In genomic region chr1:135381560-135381959, GRCm38 (mm10) we compare ENCODE assay signal across 10 mouse cellular contexts. TPM values are rescaled to one million over a fixed set of nuclear protein-coding genes. Genes with fewer than 3 reads are reported as not detected.
DNase-seq lines count a peak whose midpoint lies in the region; ATAC-seq and TF ChIP-seq lines count a peak whose summit lies in the region.
"Not testable (repeated sequence)": the region's sequence is repeated elsewhere in the genome, so short reads cannot be mapped to it uniquely, and the experiment has no call there.
"Had no signal": no experiment of that assay in that cellular context is flagged by ENCODE, and none has a peak within 500 bp of the region (broad histone marks: within the 10 kb centered on the region; RNA-seq: fewer than 3 reads in every experiment).

No protein-coding gene starts in this region.

- not testable (repeated sequence) for H3K4me1 ChIP-seq in hindbrain, postnatal 0 days (ENCODE audit: insufficient read depth, low read length); liver, embryonic 14.5 days (replicated peaks; ENCODE audit: control insufficient read depth in 2 of 2, insufficient read depth in 2 of 2, low read length in 1 of 2)

- not testable (repeated sequence) for H3K27me3 ChIP-seq in hindbrain, postnatal 0 days (ENCODE audit: insufficient read depth, low read length); liver, embryonic 14.5 days (ENCODE audit: control insufficient read depth, insufficient read depth, low read length)

- DNase-seq in adrenal gland, postnatal 14 days: peak; percentile 45
- DNase-seq in cerebellum, postnatal 14 days: peak; percentile 30 to 57
- not testable (repeated sequence) for DNase-seq in hindbrain, postnatal 0 days (ENCODE audit: low spot score); liver, embryonic 14.5 days (ENCODE audit: low read depth in 3 of 3, low spot score in 3 of 3)
- peak; percentile 28 for DNase-seq in kidney, postnatal 14 days
- peak; percentile 59 for DNase-seq in lung, postnatal 36 days
- DNase-seq in thymus, postnatal 14 days: peak; percentile 38

- not testable (repeated sequence) for TF ChIP-seq EP300 in liver, embryonic 14.5 days (IDR thresholded peaks at IDR 0.05; ENCODE audit: low read depth)

- H3K27ac ChIP-seq in hindbrain, postnatal 0 days; liver, embryonic 14.5 days: not testable (repeated sequence)

- peaks cover 34% of the 10 kb centered on the region for H3K36me3 ChIP-seq in hindbrain, postnatal 0 days (ENCODE audit: insufficient read depth, low read length)
- H3K36me3 ChIP-seq in liver, embryonic 14.5 days (replicated peaks; ENCODE audit: control insufficient read depth, insufficient read depth, low read depth): peaks cover 22% of the 10 kb centered on the region

- H3K4me3 ChIP-seq in hindbrain, postnatal 0 days (ENCODE audit: low read length); liver, embryonic 14.5 days (ENCODE audit: insufficient read depth in 1 of 2, low read depth in 2 of 2, low read length in 2 of 2): not testable (repeated sequence)

- not testable (repeated sequence) for ATAC-seq in hindbrain, postnatal 0 days; liver, embryonic 14.5 days (ENCODE audit: insufficient read depth)

- not testable (repeated sequence) for H3K4me2 ChIP-seq in hindbrain, postnatal 0 days (ENCODE audit: low read depth, low read length); liver, embryonic 14.5 days (ENCODE audit: low read depth)

- not testable (repeated sequence) for H3K9me3 ChIP-seq in hindbrain, postnatal 0 days (ENCODE audit: low read length); liver, embryonic 14.5 days (ENCODE audit: control insufficient read depth, low read length)

- 56% methylated on average over 6 of the region's 6 CpGs for WGBS in hindbrain, postnatal 0 days
- 52% methylated on average over 6 of the region's 6 CpGs for WGBS in liver, embryonic 14.5 days (ENCODE audit: insufficient replicate concordance)

- not testable (repeated sequence) for H3K9ac ChIP-seq in hindbrain, postnatal 0 days (replicated peaks; ENCODE audit: low read length); liver, embryonic 14.5 days (replicated peaks)

- TF ChIP-seq CTCF in hindbrain, postnatal 0 days (IDR thresholded peaks at IDR 0.05; ENCODE audit: low read depth): peak; percentile 64
- TF ChIP-seq CTCF in liver, embryonic 14.5 days (IDR thresholded peaks at IDR 0.05; ENCODE audit: low read depth): peak; percentile 62

RNA-seq across cellular contexts. Expression of gene Shisa4, which starts 6.5 kb away (rescaled TPM):
- 8.7 and 10.6 TPM in 2 replicates for total RNA-seq in adrenal gland, postnatal 14 days (2021)
- 158 and 165 TPM in 2 replicates for total RNA-seq in hindbrain, postnatal 0 days (2014; rRNA removed)
- polyA plus RNA-seq in hindbrain, postnatal 0 days (2015; fragmentation: Nextera tagmentation; extraction: Ambion mirVana): 160 and 161 TPM in 2 replicates
- polyA plus RNA-seq in liver, embryonic 14.5 days (2012; rRNA removed): 0.64 and 0.84 TPM in 2 replicates
- 0.41 and 0.56 TPM in 2 replicates for polyA plus RNA-seq in liver, embryonic 14.5 days (2014; fragmentation: Nextera tagmentation; extraction: Ambion mirVana)
- total RNA-seq: megakaryocyte progenitor cell, adult 5-6 weeks had no signal
- polyA plus RNA-seq: activated CD4-positive, CD25-positive, alpha-beta regulatory T cell, adult 4 months; G1E had no signal

RNA-seq across cellular contexts. Expression of gene Ipo9, which starts 48.7 kb away (rescaled TPM):
- 72.6 and 73.7 TPM in 2 replicates for total RNA-seq in adrenal gland, postnatal 14 days (2021)
- 118 and 134 TPM in 2 replicates for total RNA-seq in hindbrain, postnatal 0 days (2014; rRNA removed)
- 90.9 and 91.1 TPM in 2 replicates for polyA plus RNA-seq in hindbrain, postnatal 0 days (2015; fragmentation: Nextera tagmentation; extraction: Ambion mirVana)
- 19.4 and 20.7 TPM in 2 replicates for polyA plus RNA-seq in liver, embryonic 14.5 days (2012; rRNA removed)
- polyA plus RNA-seq in liver, embryonic 14.5 days (2014; fragmentation: Nextera tagmentation; extraction: Ambion mirVana): 26.6 and 26.9 TPM in 2 replicates

RNA-seq across cellular contexts. Expression of gene Lmod1, which starts 57.0 kb away (rescaled TPM):
- total RNA-seq in adrenal gland, postnatal 14 days (2021): 1.7 and 3.7 TPM in 2 replicates
- total RNA-seq in hindbrain, postnatal 0 days (2014; rRNA removed): 0.47 TPM in 1 of 2 replicates, not detected in the other
- 0.24 and 0.38 TPM in 2 replicates for polyA plus RNA-seq in hindbrain, postnatal 0 days (2015; fragmentation: Nextera tagmentation; extraction: Ambion mirVana)
- 0.05 and 0.08 TPM in 2 replicates for polyA plus RNA-seq in liver, embryonic 14.5 days (2012; rRNA removed)
- polyA plus RNA-seq in liver, embryonic 14.5 days (2014; fragmentation: Nextera tagmentation; extraction: Ambion mirVana): 0.04 and 0.10 TPM in 2 replicates
- total RNA-seq: megakaryocyte progenitor cell, adult 5-6 weeks had no signal
- polyA plus RNA-seq: activated CD4-positive, CD25-positive, alpha-beta regulatory T cell, adult 4 months; G1E had no signal

Comparison
In these comparisons a context has a peak if more than half of its experiments do, and no peak if none do; other contexts are left out.
1. RNA of gene Shisa4, which starts 6.5 kb away (total RNA-seq): 158 to 165 TPM in hindbrain, postnatal 0 days; 8.7 to 10.6 TPM in adrenal gland, postnatal 14 days; every median in the first group is over 10 times any median in the second.